Mouse (Mus musculus) frontal cortex, adult (tissue): ENCODE data around the gene Rgs16.

ENCODE experiments used
- ATAC-seq: cut with Nextera tagmentation; 2 replicates; pipeline ENCODE4 v1.9.2; 2017; ENCODE audit warnings: mild to moderate bottlenecking, moderate library complexity, mixed read lengths; ENCODE audit not compliant: low TSS enrichment

Gene Rgs16

DNA sequence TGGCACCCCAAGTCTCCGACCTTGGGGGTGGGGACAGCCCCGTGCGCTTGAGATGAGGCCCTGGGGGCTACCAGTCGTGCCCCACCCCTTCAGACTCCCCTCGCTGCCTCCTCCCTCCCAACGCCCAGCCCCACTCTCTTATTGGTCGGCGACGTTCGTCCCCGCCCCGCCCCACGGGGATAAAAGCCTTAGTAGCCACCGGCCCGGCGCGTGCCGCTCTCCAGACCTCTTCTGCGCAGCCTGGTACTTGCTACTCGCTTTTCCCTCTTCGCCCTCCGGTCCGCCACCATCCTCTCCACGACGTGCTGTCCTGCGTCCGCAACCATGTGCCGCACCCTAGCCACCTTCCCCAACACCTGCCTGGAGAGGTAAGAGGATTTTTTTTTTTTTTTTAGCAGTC is at the start of gene Rgs16:
Rgs16 (plus strand) TSS at position 205 of the 400 bp plus-strand sequence.
- peak; percentile 58 for ATAC-seq

DNA sequence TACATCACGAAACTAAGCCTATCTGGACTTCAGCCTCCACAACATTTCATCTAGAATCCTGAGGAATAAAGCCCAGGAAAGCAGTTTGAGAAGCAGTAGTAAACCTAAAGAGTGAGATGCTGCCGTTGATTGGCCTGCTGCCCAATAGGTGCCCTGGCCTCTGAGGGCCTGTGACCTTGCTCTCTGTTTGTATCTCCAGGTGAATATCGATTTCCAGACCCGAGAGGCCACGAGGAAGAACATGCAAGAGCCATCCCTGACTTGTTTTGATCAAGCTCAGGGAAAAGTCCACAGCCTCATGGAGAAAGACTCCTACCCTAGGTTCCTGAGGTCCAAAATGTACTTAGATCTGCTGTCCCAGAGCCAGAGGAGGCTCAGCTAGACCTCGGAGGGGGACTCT is 47.6 kb upstream of the Rgs16 start:
- no peak for ATAC-seq

DNA sequence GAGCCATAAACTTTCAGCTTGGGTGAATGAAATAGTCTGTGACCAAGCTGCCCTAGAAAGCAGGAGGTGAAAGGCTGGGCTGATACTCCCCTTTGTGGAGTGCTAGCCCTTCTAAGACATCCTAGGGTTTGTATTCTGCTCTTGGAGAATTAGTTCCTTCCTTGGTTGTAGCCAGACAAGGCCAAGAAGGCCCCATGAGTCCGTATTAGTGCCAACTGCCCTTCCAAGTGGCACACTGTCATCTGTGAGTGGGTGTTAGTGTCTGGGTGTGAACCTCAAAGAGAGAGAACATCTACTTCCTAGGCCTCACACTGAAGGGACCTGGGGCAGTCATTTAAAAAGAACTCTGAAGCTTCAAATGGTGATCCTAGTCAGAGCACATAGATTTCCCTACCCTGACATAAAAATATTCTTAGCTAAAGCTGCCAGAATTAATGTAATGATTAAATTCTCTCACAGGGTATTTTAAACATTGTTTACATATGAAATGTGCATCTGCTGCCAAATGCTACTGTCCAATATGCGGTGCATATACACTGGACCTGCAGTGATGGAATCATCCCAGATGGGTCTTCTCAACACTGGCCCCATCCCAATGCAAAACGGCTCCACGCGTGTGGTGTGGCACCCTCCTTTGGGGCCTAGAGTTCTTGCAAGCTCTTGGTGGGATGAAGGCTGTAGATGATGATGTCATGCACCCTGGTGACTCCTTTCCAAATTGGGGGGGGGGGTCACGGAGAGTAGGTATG is 45.6 kb upstream of the Rgs16 start:
- ATAC-seq: no peak

DNA sequence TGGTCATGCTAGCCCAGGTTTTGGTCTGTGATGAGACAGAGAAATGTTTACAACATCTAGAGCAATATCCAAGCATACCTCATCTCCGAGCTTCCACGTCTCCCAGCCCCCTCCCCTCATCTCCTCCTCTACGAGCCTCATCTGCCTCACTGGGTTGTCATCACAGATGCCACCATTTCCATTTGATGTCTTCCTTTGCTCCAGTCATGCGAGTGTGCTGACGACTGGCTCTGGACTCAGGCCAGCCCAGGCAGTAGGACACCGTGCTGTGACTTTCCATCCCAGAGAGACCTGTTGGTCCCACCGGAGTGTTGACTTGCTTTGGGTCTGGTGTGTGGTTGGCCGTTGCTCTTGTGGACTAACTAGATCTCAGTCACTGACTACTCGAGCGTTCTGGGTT is 44.8 kb upstream of the Rgs16 start:
- ATAC-seq: no peak

DNA sequence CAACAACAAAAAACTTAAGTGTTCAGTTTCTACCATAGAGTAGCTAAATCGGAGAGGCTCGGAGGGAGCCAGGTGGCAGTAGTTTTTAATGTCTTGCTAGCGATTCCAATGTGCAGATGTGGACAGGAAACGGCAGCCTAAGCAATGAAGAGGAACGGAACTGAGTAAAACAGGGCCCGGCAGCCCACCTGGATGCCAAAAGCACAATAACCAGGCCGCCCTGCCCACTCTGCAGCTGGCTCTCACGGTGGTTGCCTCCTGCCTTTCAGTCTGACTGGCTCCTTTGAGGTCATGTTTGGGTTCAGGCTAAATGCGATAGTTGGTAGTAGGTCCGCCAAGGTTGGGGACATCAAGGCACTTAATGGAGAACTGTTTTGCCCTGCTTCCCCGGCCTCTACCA is 44.1 kb upstream of the Rgs16 start:
- no peak for ATAC-seq

DNA sequence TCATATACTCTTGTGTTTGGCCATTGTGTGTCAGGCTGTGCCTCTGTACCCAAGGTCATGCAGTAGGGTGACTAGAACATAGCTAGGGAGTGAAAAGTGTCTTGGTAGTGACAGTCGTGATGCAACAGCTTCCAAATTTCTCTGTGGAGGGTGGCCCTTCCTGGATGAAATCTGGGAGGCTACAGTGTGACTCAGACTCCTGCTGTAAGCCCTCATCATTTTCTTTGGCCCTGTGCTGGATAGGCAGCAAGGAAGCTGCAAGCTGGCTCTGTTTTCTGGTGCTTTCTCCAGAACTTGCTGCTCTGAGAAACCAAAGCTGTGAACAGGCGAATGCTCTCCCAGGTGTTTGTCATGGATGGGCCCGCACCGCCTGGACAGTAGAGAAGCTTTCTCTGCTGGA is 43.6 kb upstream of the Rgs16 start:
- ATAC-seq: peak; percentile 74

DNA sequence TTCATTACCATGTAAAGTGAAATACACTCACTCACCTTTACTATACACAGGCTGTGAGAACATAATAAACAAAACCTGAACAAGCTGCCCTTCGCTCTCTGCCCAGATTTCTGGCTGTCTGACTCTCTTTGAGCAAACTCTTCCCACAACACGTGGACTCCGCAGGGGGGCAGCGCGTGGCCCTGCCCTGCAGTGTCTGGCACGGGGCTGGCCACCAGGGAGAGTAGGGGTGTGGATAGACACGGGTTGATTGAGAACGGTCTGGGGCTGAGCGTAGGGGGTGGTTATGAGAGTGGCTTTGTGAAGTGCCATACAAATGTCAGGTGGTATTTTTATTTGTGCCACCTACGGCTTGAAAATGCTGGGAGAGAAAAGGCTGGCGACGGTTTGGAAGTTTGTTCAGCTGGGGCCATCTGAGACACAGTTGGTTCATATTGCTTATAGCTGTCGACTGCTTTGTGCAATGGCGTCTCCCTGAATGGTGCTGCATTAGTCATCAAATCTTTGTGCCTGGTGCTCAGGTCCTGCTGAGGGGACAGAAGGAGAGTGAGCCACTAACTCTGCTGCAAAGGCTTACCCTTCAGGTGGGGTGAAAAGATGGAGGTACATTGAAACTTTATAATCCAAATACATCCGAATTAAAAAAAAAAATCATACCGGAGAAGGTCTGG is 42.4 kb upstream of the Rgs16 start:
- no peak; the same call in 1 of the 2 replicates for ATAC-seq

DNA sequence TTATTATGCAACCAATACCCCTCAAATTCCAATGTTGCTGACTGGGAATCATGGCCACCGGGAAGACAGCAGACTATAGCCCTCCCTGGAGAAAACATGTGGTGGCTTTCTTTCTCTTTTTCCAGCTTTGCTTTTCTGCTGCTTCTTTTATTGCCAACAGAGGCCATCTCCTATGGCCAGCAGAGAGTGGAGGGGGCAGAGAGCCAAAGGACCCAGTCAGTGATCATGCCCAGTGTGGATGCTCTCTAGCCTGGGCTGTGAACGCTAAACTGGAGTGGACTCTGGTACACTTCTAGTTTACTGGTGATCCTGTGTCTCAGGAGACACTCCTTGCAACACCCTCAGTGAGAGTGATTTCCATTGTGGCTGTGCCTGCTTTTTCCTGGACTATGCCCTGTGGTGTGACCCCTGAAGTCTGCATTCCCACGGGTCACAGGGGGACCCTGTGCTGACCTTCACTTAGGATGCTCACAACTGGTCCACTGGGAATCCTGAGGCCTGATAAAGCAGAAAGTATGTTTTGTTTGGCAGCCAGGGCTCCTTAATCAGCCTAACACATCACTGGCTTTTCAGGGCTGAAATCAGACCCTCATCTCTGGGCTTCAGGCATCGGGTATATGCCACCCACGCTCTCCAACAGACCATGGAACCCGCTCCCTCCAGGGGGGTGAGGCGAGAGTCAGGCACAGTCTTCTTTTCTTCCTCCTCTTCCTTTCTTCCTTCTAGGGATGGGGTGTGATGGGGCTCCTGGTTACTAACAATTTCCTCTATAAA is 41.7 kb upstream of the Rgs16 start:
- no peak for ATAC-seq

DNA sequence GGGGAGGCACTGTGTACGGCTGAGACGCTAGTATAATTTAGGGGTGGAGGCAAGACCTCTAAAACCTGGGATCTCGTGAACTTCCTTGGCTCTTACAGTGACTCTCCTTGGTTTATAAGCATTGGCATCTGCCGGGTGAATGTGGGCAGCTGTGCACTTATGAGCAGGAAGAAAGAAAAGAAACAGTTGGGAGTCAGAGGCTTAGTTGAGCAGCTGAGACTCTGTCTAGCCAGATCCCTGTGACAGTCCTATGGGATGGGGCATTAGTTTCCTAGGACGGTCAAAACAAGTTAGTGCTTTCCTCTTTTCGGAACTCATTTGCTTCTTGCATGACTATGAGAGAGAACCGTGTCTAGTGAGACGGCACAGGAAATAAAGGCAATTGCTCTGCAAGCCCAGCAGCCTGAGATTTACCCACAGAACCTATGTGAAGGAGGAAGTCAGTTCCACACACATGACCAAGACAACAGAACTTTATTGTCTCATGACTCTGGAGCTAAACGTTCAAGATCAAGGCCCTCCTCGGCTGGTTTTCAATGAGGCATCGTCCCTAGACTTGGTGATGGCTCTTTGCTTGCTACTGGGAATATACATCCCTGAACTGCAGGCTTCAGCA is 39.6 kb upstream of the Rgs16 start:
- ATAC-seq: 0 out of 2 replicates have a peak, but pooled peaks have one; percentile 14

DNA sequence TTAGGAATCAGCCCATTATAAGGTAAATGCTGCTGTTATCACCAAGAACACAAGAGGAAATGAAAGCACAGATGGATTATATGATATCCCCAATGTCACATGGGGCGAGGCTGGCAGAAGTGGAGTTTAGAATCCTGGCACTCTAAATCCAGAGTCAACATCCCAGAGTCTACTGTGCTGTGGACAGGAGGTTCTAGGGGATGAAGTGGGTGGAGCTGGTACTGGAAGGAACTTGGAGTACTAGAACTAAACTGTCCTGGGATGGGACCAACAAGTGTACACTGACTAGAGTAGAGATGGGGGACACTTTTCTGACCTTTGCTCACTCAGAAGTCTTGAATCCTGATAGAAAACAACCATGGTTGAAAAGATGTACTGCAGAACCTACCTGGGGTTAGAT is 38.7 kb upstream of the Rgs16 start:
- ATAC-seq: no peak

DNA sequence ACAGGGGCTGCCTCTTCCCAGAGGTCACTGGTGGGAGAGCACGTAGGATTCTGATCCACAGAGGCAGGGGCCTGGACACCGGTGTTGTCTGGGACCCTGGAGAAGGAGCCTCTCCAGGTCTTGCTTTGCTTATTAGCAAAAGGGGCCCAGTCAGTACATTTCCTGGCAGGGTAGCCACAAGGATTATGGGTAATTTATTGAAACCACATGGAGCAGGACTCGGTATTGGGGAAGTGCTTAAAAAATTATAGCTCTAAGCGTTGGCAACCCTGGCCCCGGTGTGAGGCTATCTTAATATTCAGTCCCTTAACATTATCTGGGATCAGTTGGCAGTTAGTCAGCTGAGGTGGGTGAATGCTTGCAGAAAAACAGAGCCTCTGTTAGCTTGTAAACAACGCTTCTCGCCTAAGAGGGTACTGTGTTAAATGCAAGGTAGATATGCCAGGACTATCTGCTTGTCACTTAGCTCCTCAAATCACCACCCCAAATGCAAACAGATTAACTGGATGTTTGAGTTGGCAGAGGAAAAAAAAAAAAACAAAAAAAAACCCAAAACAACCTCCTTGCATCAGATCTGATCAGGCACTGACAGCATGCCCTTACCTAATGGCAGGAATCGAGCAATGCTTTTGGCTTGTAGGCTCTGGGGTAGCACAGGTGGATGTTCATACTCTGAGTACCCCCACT is 37.8 kb upstream of the Rgs16 start:
- ATAC-seq: no peak

DNA sequence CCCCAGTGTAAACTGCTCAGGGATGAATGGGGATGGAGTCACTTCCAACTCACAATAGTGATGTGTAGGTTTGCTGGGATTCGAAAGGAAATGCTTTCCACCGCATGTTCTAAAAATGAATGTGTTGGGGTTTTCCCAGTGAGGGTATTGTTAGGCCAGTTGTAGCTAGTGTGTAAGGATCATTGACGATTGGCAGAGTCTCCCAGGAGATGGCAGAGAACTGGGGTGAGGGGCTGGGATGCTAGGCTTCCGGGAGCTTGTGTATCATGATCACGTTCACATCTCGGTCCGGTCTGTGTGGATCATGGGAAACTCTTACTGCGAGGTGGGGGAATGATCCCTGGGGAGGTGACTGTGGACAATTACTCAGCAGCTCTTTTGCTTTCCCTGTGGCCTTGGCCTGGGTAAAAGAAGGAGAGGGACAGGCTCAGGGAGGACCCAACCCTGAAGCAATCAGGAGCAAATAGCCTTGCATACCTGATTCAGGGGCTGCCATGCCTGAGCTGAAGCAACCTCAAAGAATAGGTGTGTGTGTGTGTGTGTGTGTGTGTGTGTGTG is 37.2 kb upstream of the Rgs16 start:
- ATAC-seq: no peak

DNA sequence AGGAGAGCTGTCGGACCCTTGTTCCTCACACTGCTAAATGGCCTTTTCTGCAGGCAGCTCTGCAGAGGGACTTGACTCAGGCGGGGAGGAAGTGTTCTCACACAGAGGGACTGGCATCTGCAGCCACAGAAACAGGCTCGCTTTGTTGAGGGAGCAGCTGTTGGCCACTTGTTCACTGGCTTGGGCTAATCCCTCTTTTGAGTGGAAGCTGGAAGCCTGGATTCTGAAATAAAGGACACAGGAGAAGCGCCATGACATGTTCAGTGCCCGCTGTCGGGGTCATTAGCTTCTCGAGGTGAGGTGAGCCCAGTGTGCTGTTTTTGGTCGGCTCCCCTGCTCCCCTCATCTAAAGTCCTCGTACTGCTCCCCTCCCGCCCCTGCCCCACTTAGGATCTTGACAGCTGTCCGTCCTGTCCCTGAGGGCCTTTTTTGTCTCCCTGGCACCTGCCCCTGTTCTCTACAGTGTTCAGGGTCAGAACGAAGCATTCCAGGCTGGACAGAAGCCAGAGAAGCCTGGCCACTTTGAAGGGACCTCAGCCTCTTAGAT is 36.6 kb upstream of the Rgs16 start:
- peak; percentile 68 for ATAC-seq

DNA sequence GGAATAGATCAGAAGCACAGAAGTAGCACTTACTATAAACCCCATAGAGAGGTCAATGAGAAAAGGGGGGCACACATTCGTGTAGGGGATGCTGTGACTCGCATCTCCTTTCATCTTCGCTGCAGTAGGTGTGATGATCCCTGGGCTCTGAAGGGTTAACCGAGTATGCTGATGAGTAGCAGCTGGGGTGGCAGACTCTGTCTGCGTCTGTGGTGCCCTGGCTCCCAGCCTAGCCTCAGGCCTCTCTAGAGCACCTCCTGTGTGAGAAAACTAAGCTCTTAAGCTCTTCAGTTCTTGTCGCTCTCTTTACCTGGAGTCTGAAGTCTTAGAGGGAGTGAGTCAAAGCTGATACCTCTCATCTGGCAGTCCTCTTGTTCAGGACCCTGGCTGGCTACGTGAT is 36.0 kb upstream of the Rgs16 start:
- ATAC-seq: no peak

DNA sequence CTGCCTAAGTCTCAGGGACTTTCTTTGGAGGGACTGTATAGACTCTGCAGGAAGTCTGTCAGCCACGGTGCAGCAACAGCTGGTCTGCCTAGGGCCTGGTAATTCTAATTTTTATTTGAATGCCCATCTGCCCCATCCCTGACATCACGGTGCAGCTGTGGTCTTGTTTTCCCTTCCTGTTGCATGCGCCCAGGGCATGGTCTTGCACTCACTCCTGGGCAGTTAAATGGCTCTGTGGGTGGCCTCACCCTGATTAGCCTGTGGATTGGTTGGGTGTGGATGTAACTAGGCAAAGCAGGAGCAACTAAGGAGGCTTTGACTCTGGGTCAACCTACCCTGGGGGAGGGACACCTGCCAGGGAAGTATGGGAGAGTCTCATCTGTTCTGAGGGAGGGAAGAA is 35.2 kb upstream of the Rgs16 start:
- ATAC-seq: no peak

DNA sequence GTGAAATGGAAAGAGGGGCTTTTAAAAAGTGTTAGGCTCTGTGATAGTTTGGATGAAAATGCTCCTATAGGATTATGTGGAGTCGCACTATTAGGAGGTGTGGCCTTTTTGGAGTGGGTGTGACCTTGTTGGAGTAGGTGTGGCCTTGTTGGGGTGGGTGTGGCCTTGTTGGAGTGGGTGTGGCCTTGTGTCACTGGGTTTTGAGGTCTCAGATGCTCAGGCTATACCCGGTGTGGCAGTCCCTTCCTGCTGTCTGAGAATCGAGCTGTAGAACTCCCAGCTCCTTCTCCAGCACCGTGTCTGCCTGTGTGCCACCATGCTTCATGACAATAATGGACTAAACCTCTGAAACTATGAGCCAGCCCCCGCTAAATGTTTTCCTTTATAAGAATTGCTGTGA is 31.5 kb upstream of the Rgs16 start:
- ATAC-seq: no peak

DNA sequence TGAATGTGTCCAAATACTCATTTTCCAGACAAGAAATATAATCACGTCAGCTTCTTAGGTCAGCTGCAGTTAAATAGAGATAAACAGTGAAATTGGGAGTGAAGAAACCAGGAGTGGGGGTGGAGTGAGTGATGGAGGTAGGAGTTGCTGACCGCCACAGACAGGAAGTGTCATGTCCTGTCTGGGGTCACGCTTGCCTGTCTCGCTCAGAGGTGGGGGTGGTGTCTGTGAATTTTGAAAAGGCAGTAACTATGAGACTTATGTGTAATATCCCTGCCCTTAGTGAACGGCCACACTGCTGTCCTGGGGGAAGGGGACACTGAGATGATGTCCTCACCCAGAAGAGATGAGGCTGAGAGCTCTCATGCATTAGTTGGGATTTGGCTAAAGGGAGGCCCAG is 30.7 kb upstream of the Rgs16 start:
- ATAC-seq: 0 out of 2 replicates have a peak, but pooled peaks have one; percentile 5

DNA sequence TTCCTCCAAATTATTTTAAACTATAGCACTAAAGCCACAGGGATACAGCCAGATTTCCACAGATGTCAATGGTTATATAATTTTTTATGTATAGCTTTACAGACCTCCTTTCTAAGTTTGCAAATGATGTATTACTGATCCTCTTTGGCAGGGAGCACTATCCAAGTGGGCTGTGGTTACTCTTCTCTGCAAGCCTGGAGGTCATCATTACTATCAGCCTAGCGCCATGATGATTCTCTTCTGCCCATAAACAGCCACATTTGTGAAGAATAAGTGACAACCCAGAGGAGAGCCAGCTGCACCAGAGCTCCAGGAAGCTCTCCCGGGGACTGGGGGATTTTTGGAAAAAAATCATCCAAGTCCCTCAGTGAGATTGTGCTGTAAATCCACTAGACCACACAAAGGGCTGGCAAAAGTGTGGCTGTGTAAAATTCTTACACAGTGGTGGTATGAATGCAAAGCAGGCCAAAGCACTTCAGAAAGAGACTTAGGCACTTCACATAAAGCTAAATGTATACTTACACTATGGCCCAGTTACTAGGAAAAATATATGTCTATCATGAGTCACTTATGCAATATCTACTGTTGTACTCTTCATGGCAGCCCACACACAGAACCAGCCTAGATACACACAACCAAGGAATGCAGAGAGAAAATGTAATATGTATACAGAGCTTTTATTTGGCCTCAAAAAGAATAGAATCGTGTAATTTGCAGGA is 28.4 kb upstream of the Rgs16 start:
- peak; percentile 82 for ATAC-seq

DNA sequence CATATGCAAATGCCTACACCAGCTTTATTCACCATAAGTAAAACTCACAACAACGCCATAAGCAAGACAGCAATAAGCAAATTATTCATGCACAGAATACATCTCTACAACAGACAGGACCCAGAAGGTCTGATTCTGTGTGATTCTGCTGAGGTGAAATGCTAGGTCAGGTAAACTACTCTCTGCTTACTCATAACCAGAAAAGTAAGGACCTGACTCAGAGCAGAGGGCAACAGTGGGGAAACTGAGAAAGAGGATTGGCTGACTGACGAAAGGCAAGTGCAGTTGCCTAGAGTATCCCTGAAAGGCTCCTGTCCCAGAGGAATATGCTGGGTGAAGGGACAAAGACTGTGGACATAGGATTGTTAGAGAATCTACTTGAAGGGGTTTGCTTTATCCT is 27.5 kb upstream of the Rgs16 start:
- no peak for ATAC-seq

DNA sequence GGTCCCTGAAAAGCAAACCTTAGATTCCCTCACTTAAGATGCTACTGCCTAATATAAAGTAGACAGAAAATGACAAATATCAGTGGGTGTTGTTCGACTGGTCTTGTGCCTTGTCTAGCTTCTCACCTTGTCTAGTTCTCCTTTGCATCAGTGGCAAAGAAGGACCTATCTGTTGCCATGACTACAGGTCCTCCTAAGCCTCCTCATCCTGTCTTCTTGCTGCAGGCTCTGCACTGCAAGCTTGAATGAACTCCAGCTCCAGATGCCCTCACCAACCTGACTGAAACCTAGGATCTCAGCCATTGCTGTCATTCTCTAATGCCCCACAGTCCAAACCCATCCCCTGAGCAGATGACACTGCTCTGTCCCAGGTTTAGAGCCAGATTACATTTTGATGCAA is 22.2 kb upstream of the Rgs16 start:
- ATAC-seq: peak; percentile 47
